Mouse (Mus musculus) kidney, adult 2 months (tissue): ENCODE results near the gene Rsrc1.

Experiments
- CTCF ChIP-seq: fragments of 200-500 bp; conservative IDR thresholded peaks from 2 replicates; pipeline ENCODE4 v1.5.1; 2011; ENCODE audit warnings: low read depth, mild to moderate bottlenecking, control low read depth, low read length, moderate library complexity, mixed read lengths; ENCODE audit not compliant: insufficient read depth, insufficient read length
- POLR2A ChIP-seq: fragments of 200-500 bp; IDR thresholded peaks from one replicate; pipeline ENCODE4 v1.6.1; 2011; ENCODE audit warnings: low read depth, low read length, control low read depth

- TF ChIP-seq CTCF, result no peak
- no peak for TF ChIP-seq POLR2A
Observed at GRCm38 (mm10) chr3:66973391-66973943, 7.7 kb upstream of the Rsrc1 start.
